In the genomic region with DNA sequence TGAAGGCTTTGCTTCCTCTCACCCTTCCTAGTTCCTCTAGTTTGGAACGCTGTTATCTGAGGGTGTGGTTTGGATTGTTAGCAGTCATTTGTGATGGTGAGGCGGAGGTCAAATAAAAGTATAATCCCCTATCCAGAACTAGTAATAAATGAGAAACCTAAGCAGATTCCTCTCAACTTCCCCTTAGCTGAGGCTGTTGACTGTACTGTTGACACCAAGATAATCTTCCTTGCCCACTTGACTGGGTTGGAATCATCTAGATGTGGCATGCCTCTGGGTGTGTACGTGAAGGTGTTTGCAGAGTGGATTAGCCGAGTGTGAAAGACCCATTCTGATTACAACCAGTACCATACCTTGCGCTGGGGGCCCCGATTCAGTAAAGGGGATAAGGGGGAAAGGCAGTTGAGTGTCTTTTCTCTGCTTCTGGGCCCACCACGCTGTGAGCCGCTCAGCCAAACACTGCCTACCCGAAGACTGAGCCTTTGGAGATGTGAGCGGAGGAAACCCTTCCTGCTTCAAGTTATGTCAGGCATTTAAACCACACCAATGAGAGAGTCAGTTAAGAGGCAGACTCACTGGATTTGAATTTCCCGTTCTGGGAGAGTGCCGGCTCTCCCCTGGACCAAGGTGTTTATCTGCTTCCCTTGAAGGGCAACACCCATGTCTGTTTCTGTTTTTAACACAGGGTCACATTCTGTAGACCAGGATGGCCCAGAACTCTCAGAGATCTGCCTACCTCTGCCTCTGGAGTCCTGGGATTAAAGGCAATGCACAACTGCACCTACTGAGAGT, we compare ENCODE assay signal across 21 mouse cellular contexts. TPM values are rescaled to one million over a fixed set of nuclear protein-coding genes. Genes with fewer than 3 reads are reported as not detected.
DNase-seq lines count a peak whose midpoint lies in the region; ATAC-seq and TF ChIP-seq lines count a peak whose summit lies in the region.
"Had no signal": no experiment of that assay in that cellular context is flagged by ENCODE, and none has a peak within 500 bp of the region (broad histone marks: within the 10 kb centered on the region; RNA-seq: fewer than 3 reads in every experiment).

No protein-coding gene starts in this region.

- peak overlapping the region; percentile 43 for H3K27ac ChIP-seq in heart, embryonic 13.5 days (replicated peaks)
- H3K27ac ChIP-seq in heart, postnatal 0 days (ENCODE audit: low read depth), result peak overlapping the region; percentile 51; the same call in 1 of the 2 replicates
- peak overlapping the region; percentile 60 for H3K27ac ChIP-seq in MEL (ENCODE audit: control insufficient read depth, low read depth, low read length)
- H3K27ac ChIP-seq in embryonic fibroblast, embryonic 13.5 days (ENCODE audit: insufficient read depth, low read length), result peak overlapping the region; percentile 80
- H3K27ac ChIP-seq: gastrocnemius, adult 2 months; hindbrain, embryonic 12.5 days; kidney, embryonic 15.5 days had no signal

- no peak for ATAC-seq in heart, embryonic 13.5 days (ENCODE audit: extremely low read depth, insufficient number of reproducible peaks, low FRiP score, low TSS enrichment)
- no peak for ATAC-seq in heart, postnatal 0 days (ENCODE audit: insufficient read depth, low read depth)
- ATAC-seq: forebrain, embryonic 16.5 days; hindbrain, embryonic 16.5 days; inflammation-experienced regulatory T-cells, adult 6 months had no signal

- TF ChIP-seq CTCF in heart, postnatal 0 days (IDR thresholded peaks at IDR 0.05; ENCODE audit: low read depth), result no peak
- TF ChIP-seq CTCF in MEL (IDR thresholded peaks at IDR 0.05 in 2 of 3, conservative IDR thresholded peaks at IDR 0.05 in 1 of 3; ENCODE audit: control insufficient read depth in 1 of 3, insufficient read depth in 1 of 3, low read depth in 2 of 3, low read length in 3 of 3, poor library complexity in 1 of 3, severe bottlenecking in 1 of 3), result no peak
- TF ChIP-seq CTCF in embryonic fibroblast, embryonic 13.5 days (IDR thresholded peaks at IDR 0.05; ENCODE audit: borderline replicate concordance, insufficient read depth, low read length), result no peak

- no peak overlapping the region for H3K4me2 ChIP-seq in heart, embryonic 13.5 days
- H3K4me2 ChIP-seq in heart, postnatal 0 days (ENCODE audit: low read depth, low read length), result no peak overlapping the region
- H3K4me2 ChIP-seq: embryonic facial prominence, embryonic 15.5 days; hindbrain, embryonic 12.5 days; kidney, embryonic 15.5 days had no signal

- H3K27me3 ChIP-seq in heart, embryonic 13.5 days (replicated peaks), result no peaks in the 10 kb centered on the region
- H3K27me3 ChIP-seq in heart, postnatal 0 days (ENCODE audit: control insufficient read depth, insufficient read depth, low read length), result no peaks in the 10 kb centered on the region
- H3K27me3 ChIP-seq in MEL (ENCODE audit: control insufficient read depth in 1 of 2, insufficient read depth in 2 of 2, low read length in 2 of 2), result no peaks in the 10 kb centered on the region
- H3K27me3 ChIP-seq: embryonic facial prominence, embryonic 15.5 days; hindbrain, embryonic 12.5 days had no signal

- H3K36me3 ChIP-seq in heart, embryonic 13.5 days, result no peaks in the 10 kb centered on the region
- no peaks in the 10 kb centered on the region for H3K36me3 ChIP-seq in heart, postnatal 0 days (replicated peaks; ENCODE audit: control insufficient read depth, insufficient read depth, low read length)
- peaks cover 0 to 15% of the 10 kb centered on the region in 2 experiments; a peak in 2 of 4 replicates for H3K36me3 ChIP-seq in MEL (ENCODE audit: control insufficient read depth in 1 of 2, insufficient read depth in 2 of 2, low read length in 2 of 2)
- H3K36me3 ChIP-seq: embryonic facial prominence, embryonic 15.5 days; hindbrain, embryonic 12.5 days; kidney, embryonic 15.5 days had no signal

- intact Hi-C loops in heart, postnatal 14 days (cut with DNase I), result no loop called here

- no peak for TF ChIP-seq POLR2A in MEL (IDR thresholded peaks at IDR 0.05; ENCODE audit: control insufficient read depth in 1 of 2, insufficient read depth in 1 of 2, low read depth in 1 of 2, low read length in 2 of 2, poor library complexity in 1 of 2)
- no peak for TF ChIP-seq POLR2A in embryonic fibroblast, embryonic 13.5 days (IDR thresholded peaks at IDR 0.05; ENCODE audit: low read depth, low read length)

- no peak for TF ChIP-seq EP300 in heart, postnatal 0 days (IDR thresholded peaks at IDR 0.05; ENCODE audit: low read depth)
- TF ChIP-seq EP300 in MEL (IDR thresholded peaks at IDR 0.05; ENCODE audit: low read depth in 1 of 2, low read length in 2 of 2), result peak; percentile 38 to 63; a peak in 3 of 4 replicates

- no peak for DNase-seq in heart, postnatal 14 days
- no peak for DNase-seq in heart, postnatal 0 days (ENCODE audit: low spot score)
- DNase-seq in heart, adult 9 months (ENCODE audit: low spot score in 2 of 2), result no peak
- peak; percentile 64 for DNase-seq in MEL (ENCODE audit: low read depth, low spot score)
- no peak for DNase-seq in embryo, embryonic 9.5 days (ENCODE audit: extremely low spot score)
- no peak for DNase-seq in gastrocnemius, postnatal 10 days
- DNase-seq: adrenal gland, adult 8-10 months; adrenal gland, postnatal 36 days; cerebellum, adult 2 months; cerebellum, postnatal 10 days; gastrocnemius, adult 2 months; heart, postnatal 36 days; kidney, adult 2 months had no signal

- 71% methylated on average over 12 of the region's 12 CpGs for WGBS in heart, embryonic 13.5 days
- 74% methylated on average over 12 of the region's 12 CpGs for WGBS in heart, postnatal 0 days

- no peaks in the 10 kb centered on the region for H3K9me3 ChIP-seq in heart, embryonic 13.5 days
- no peaks in the 10 kb centered on the region for H3K9me3 ChIP-seq in heart, postnatal 0 days (replicated peaks; ENCODE audit: control insufficient read depth, low read length)
- H3K9me3 ChIP-seq in MEL (replicated peaks; ENCODE audit: insufficient read depth, low read length), result no peaks in the 10 kb centered on the region
- H3K9me3 ChIP-seq: embryonic facial prominence, embryonic 15.5 days; hindbrain, embryonic 12.5 days; kidney, embryonic 15.5 days had no signal

- TF ChIP-seq RAD21 in MEL (IDR thresholded peaks at IDR 0.05; ENCODE audit: low read depth, low read length), result no peak

- peaks cover 33% of the 10 kb centered on the region for H3K4me1 ChIP-seq in heart, embryonic 13.5 days
- peaks cover 17% of the 10 kb centered on the region for H3K4me1 ChIP-seq in heart, postnatal 0 days (ENCODE audit: control insufficient read depth, insufficient read depth)
- peaks cover 0 to 31% of the 10 kb centered on the region in 2 experiments; a peak in 2 of 4 replicates for H3K4me1 ChIP-seq in MEL (ENCODE audit: control insufficient read depth in 1 of 2, insufficient read depth in 2 of 2, low read length in 2 of 2)
- 0 out of 2 replicates have a peak, but pooled peaks cover 6% of the 10 kb centered on the region for H3K4me1 ChIP-seq in embryonic fibroblast, embryonic 13.5 days (ENCODE audit: control insufficient read depth, insufficient read depth, low read length)
- H3K4me1 ChIP-seq: hindbrain, embryonic 12.5 days; kidney, embryonic 15.5 days had no signal

- H3K79me2 ChIP-seq in MEL (ENCODE audit: control insufficient read depth, insufficient read depth, low read length, poor library complexity), result no peaks in the 10 kb centered on the region

- no peak overlapping the region for H3K9ac ChIP-seq in heart, embryonic 13.5 days
- no peak overlapping the region for H3K9ac ChIP-seq in heart, postnatal 0 days (replicated peaks; ENCODE audit: low read depth, low read length)
- H3K9ac ChIP-seq in MEL (ENCODE audit: control insufficient read depth, low read depth, low read length, poor library complexity, severe bottlenecking), result no peak overlapping the region
- H3K9ac ChIP-seq: embryonic facial prominence, embryonic 15.5 days; hindbrain, embryonic 12.5 days; kidney, embryonic 15.5 days had no signal

- no peak overlapping the region for H3K4me3 ChIP-seq in heart, embryonic 13.5 days
- H3K4me3 ChIP-seq in heart, postnatal 0 days (ENCODE audit: low read depth, low read length), result no peak overlapping the region
- 0 out of 4 replicates have a peak overlapping the region, but pooled peaks of 1 of the 2 experiments have one; percentile 3 for H3K4me3 ChIP-seq in MEL (ENCODE audit: control insufficient read depth in 1 of 2, insufficient read depth in 1 of 2, low read depth in 2 of 2, low read length in 2 of 2)
- no peak overlapping the region for H3K4me3 ChIP-seq in embryonic fibroblast, embryonic 13.5 days (ENCODE audit: insufficient read depth, low read length)
- H3K4me3 ChIP-seq: embryonic facial prominence, embryonic 15.5 days; gastrocnemius, adult 2 months; hindbrain, embryonic 12.5 days; kidney, embryonic 15.5 days had no signal

TF ChIP-seq in MEL, 35 proteins besides CTCF, POLR2A, EP300 and RAD21 (continues in another document):
- TF ChIP-seq NRF1 (IDR thresholded peaks at IDR 0.05; ENCODE audit: insufficient read depth, low read depth, low read length, poor library complexity, severe bottlenecking) (no peak), ZC3H11A (IDR thresholded peaks at IDR 0.05; ENCODE audit: low read depth, low read length) (no peak), MAZ (IDR thresholded peaks at IDR 0.05; ENCODE audit: low read depth, low read length) (no peak), GATA1 (IDR thresholded peaks at IDR 0.05; ENCODE audit: low read depth, low read length) (peak; percentile 35; the same call in 1 of the 2 replicates), TBP (IDR thresholded peaks at IDR 0.05; ENCODE audit: low read depth, low read length) (no peak), SIN3A (IDR thresholded peaks at IDR 0.05; ENCODE audit: low read length) (peak; percentile 22; the same call in 1 of the 2 replicates), MAFK (IDR thresholded peaks at IDR 0.05; ENCODE audit: borderline replicate concordance, low read depth, low read length) (no peak), MAX (IDR thresholded peaks at IDR 0.05; ENCODE audit: low read length) (no peak), HCFC1 (IDR thresholded peaks at IDR 0.05; ENCODE audit: low read depth, low read length) (no peak), MXI1 (IDR thresholded peaks at IDR 0.05; ENCODE audit: low read depth, low read length) (0 out of 2 replicates have a peak, but pooled peaks have one; percentile 34), MYC (IDR thresholded peaks at IDR 0.05; ENCODE audit: low read depth, low read length) (no peak), CHD2 (IDR thresholded peaks at IDR 0.05; ENCODE audit: low read length) (no peak)

RNA-seq across cellular contexts. Expression of a gene that starts 52.2 kb away (rescaled TPM):
- 15.5 and 16.9 TPM in 2 replicates for polyA plus RNA-seq in heart, embryonic 13.5 days (2015; fragmentation: Nextera tagmentation; extraction: Ambion mirVana)
- 1 to 10 TPM; 6.5 to 9.2 TPM for total RNA-seq in heart, postnatal 14 days (2021)
- total RNA-seq in heart, postnatal 0 days (2014; rRNA removed; ENCODE audit: low replicate concordance), result 8.5 and 9.6 TPM in 2 replicates
- polyA plus RNA-seq in heart, postnatal 0 days (2015; fragmentation: Nextera tagmentation; extraction: Ambion mirVana), result 6.2 and 6.8 TPM in 2 replicates
- 0.42 and 0.46 TPM in 2 replicates for total RNA-seq in MEL (2012; rRNA removed)
- polyA plus RNA-seq in MEL (2012; ENCODE audit: insufficient read depth in 1 of 2, insufficient read length in 2 of 2, low read depth in 1 of 2, low replicate concordance in 2 of 2, missing spikeins in 1 of 2), result 1 to 10 TPM in 1 of 2 experiments, not detected in 1; 2.9 TPM
- 23.6 and 45.5 TPM in 2 replicates for polyA plus RNA-seq in embryonic fibroblast, embryonic 13.5 days (2011; ENCODE audit: insufficient read length, low read depth, missing spikeins)
- total RNA-seq in gastrocnemius, postnatal 10 days (2021), result 10 to 100 TPM in 1 of 2 experiments, 1 to 10 TPM in 1; 6.1 to 11.8 TPM
- polyA plus RNA-seq: inflammation-experienced regulatory T-cells, adult 6 months had no signal
